Mouse (Mus musculus) kidney, postnatal 36 days (tissue): Measurements from ENCODE around the gene Caap1.

Experiments used
- DNase-seq, 2 experiments: peaks; one replicate each; pipeline ENCODE4 v3.0.0; 2021 to 2022; ENCODE audit warnings: mixed read lengths in 2 of 2

Caap1 gene

GRCm38 (mm10) chr4:94476749-94477399 lies 79.7 kb downstream of the Caap1 start:
- peak; percentile 30 for DNase-seq

- DNase-seq, result no peak
Measured at GRCm38 (mm10) chr4:94473286-94473685, 83.3 kb downstream of the Caap1 start.

DNA sequence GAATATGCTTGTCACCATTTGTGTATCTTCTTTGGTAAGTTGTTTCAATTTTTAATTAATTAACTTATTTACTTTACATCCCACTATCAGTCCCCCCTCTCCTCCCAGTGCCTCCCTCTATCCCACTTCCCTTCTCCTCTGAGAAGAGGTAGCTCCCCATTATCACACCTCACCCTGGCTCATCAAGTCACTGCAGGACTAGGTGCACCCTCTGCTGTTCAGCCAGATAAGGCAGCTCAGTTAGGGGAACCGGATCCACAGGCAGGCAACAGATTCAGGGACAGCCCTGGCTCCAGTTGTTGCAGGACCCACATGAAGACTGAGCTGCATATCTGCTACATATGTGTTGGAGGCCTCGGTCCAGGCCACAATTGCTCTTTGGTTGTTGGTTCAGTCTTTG lies 97.2 kb downstream of the Caap1 start:
- DNase-seq, result no peak

DNA sequence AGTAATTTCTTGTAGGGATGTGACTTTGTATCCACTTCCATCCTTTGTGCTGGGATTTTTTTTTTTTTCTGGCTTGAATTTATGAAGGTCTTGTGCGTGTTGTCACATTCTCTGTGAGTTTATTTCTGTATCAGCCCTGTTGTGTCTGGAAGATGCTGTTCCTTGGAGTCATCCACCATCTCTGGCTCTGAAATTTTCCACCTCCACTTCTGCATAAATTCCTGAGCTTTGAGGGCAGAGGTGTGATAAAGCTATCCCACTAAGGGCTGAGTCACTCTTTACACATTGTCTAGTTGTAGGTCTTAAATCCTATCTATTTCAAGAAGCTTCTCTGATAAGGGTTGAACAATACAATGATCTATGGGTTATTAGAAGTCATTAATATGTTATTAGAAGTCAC lies 101.7 kb downstream of the Caap1 start:
- DNase-seq, result no peak
